Mouse (Mus musculus): ENCODE data around the gene Stk38l.
"Not testable (repeated sequence)": the region's sequence is repeated elsewhere in the genome, so short reads cannot be mapped to it uniquely, and the experiment has no call there.

Gene Stk38l

GRCm38 (mm10) chr6:146738889-146739288, 14.1 kb downstream of the Stk38l start:
- DNase-seq, result no peak

- DNase-seq, result no peak
Observed at GRCm38 (mm10) chr6:146740724-146741123, 15.9 kb downstream of the Stk38l start.

- no peak for DNase-seq
Observed at GRCm38 (mm10) chr6:146741986-146742635, 17.3 kb downstream of the Stk38l start.

- DNase-seq, result not testable (repeated sequence)
Observed at GRCm38 (mm10) chr6:146744266-146744665, 19.5 kb downstream of the Stk38l start.

- DNase-seq, result no peak
Observed at GRCm38 (mm10) chr6:146745180-146745579, 20.4 kb downstream of the Stk38l start.

GRCm38 (mm10) chr6:146746577-146746976, 21.8 kb downstream of the Stk38l start:
- no peak for DNase-seq

GRCm38 (mm10) chr6:146747057-146747456, 22.3 kb downstream of the Stk38l start:
- no peak for DNase-seq

- no peak for DNase-seq
Observed at GRCm38 (mm10) chr6:146748271-146748670, 23.5 kb downstream of the Stk38l start.

- peak; percentile 19 for DNase-seq
Observed at GRCm38 (mm10) chr6:146751671-146752070, 26.9 kb downstream of the Stk38l start.

GRCm38 (mm10) chr6:146752178-146752577, 27.4 kb downstream of the Stk38l start:
- DNase-seq, result no peak

GRCm38 (mm10) chr6:146752612-146753011, 27.8 kb downstream of the Stk38l start:
- DNase-seq, result no peak

GRCm38 (mm10) chr6:146753560-146754160, 28.9 kb downstream of the Stk38l start:
- DNase-seq, result no peak

GRCm38 (mm10) chr6:146755136-146755535, 30.3 kb downstream of the Stk38l start:
- DNase-seq, result no peak

GRCm38 (mm10) chr6:146755679-146756078, 30.9 kb downstream of the Stk38l start:
- no peak for DNase-seq

GRCm38 (mm10) chr6:146759027-146759426, 34.2 kb downstream of the Stk38l start:
- no peak for DNase-seq

- DNase-seq, result no peak
Observed at GRCm38 (mm10) chr6:146760022-146760421, 35.2 kb downstream of the Stk38l start.

GRCm38 (mm10) chr6:146760736-146761135, 35.9 kb downstream of the Stk38l start:
- no peak for DNase-seq

- DNase-seq, result no peak
Observed at GRCm38 (mm10) chr6:146762264-146762898, 37.6 kb downstream of the Stk38l start.

GRCm38 (mm10) chr6:146764593-146764992, 39.8 kb downstream of the Stk38l start:
- DNase-seq, result no peak

GRCm38 (mm10) chr6:146765270-146765669, 40.5 kb downstream of the Stk38l start:
- DNase-seq, result no peak

- no peak for DNase-seq
Observed at GRCm38 (mm10) chr6:146768813-146769404, 44.1 kb downstream of the Stk38l start.

- no peak for DNase-seq
Observed at GRCm38 (mm10) chr6:146770005-146770745, 45.4 kb downstream of the Stk38l start.

- DNase-seq, result no peak
Observed at GRCm38 (mm10) chr6:146770808-146771207, 46.0 kb downstream of the Stk38l start.
